Mouse (Mus musculus) megakaryocyte, adult 5-6 weeks (primary cell): Measurements from ENCODE around the gene Pard6b. TPM values are rescaled to one million over a fixed set of nuclear protein-coding genes. Genes with fewer than 3 reads are reported as not detected.
"Not testable (repeated sequence)": the region's sequence is repeated elsewhere in the genome, so short reads cannot be mapped to it uniquely, and the experiment has no call there.

ENCODE experiments used
- ATAC-seq: 2 replicates; pipeline ENCODE4 v1.8.0; 2016; ENCODE audit warnings: mild to moderate bottlenecking, inconsistent platforms; ENCODE audit not compliant: poor library complexity, severe bottlenecking
- total RNA-seq, 2 experiments: library from RNA; stranded (forward) in 1 of 2; stranded (reverse) in 1 of 2; fragments of 153-499, 151-499 nt in 1 of 2; fragments of 221-1000, 200-1000 nt in 1 of 2; gene quantifications; 2 replicates each; pipeline versions ENCODE4 v1.2.3 to v1.2.4; 2015 to 2017

The Pard6b gene
- 0.30 TPM in 1 of 2 replicates, not detected in the other for total RNA-seq (2015)
- 0.26 TPM in 1 of 2 replicates, not detected in the other for total RNA-seq (2017)

DNA sequence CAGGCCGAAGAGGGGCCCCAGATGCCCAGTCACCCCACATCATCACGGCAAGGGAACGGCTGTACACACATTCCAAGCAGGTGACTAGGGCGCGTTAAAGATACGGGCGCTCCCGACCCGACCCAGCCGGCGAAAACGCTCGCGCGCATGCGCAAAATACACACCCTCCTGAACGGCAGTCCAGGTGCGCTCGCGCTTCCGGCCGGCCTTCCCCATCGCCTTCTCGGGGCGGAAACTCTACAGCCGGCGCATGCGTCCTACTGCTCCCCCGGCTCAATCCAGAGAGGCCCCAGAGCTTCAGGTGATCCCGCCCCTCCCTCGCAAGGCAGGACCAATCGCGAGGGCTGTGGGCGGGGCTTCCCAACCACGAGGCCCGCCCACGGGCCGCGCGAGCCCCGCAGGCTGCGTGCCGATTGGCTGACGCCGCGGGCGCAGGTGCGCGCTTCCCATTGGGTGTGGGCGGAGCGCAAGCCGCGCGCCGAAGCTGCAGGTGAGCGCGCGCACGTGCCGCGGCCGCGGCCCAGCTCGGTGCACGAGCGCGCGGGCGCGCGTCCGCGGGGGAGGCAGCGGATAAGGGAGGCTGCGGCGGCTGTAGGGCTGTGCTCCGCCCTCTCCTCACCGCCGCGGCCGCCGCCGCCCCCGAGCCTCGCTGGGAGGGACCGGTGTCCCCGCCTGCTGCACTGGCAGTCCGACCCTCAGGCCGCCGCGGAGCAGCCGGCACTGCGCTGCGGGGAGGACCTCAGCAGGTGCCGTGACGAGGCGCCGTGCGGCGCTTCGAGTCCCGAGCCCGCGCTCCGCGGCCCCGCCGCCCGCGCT, at the start of gene Pard6b:
Gene Pard6b, plus strand, starts transcription at position 574 of the 816 bp plus-strand sequence.
- ATAC-seq, result peak; percentile 95

DNA sequence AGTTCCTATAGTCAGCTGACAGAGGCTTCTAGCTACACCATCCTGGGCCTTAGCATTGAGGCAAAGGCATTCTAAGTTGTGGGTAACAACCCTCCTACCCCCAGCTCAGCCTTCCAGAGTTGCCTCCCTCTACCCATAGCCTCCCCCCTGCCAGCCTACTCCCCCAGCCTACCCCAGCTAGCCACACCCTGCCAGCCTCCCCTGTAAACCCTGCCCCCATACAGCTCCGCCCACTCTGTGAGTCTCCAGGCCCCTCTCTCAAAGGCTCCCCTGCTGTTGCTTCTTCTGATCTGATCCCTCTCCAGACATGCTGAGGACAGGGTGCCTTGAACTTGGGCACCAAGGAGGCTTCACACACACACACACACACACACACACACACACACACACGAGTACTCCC, 49.0 kb upstream of the Pard6b start:
- ATAC-seq, result no peak

DNA sequence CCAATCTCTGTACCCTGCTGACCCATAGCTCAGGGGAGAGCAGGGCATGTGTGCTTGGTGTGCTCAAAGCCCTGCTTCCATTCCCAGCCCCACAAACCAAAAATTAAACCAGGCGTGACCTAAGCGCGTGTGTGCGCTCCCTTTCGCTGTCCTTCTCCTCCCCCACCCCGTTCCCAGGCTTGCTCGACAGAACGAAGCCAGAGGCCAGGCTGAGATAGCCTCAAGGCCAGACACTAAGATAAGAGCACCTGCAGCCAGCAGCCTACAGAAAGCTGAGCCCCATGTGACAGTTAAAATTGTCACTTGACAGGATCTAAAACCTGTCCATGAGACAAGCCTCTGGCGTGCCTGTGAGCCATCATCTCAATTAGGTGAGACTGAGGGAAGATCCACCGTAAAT, 46.9 kb upstream of the Pard6b start:
- no peak for ATAC-seq

DNA sequence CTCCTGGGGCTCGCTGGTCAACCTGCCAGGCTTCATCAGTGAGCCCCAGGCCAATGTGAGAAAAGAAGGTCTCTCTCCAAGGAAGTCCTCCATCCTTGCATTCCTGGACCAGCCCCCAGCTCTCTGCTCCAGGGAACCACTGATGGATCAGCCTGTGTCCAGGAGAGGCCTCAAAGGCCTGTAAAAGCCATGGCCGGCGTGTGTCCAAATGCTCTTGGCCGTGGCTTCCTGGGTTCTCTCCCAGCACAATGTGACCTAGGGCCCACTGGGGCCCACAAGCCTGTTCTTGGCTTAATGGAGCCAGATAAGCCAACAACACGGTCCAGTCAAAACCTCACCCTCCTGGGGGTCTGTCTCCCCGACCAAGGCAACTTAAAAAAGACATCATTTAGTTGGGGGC, 44.9 kb upstream of the Pard6b start:
- ATAC-seq, result no peak

DNA sequence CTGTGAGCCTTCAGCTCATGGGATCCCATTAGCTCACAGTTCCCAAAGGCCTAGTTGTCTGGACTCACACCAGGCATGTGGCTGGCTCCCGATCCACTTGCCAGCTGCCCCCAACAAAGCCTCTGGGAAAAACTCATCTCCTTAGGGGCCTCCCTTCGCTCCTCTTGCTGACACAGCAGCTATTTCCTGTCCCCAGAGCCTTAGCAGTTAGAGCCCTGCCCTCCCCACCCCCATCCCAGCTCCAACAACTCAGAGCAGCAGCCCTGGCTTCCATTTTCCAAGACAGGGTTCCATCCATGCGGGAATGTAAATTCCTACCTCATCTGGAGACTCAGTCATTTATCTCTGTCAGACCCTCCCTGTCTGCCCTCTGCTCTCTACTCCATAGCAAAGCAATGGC, 43.7 kb upstream of the Pard6b start:
- no peak for ATAC-seq

DNA sequence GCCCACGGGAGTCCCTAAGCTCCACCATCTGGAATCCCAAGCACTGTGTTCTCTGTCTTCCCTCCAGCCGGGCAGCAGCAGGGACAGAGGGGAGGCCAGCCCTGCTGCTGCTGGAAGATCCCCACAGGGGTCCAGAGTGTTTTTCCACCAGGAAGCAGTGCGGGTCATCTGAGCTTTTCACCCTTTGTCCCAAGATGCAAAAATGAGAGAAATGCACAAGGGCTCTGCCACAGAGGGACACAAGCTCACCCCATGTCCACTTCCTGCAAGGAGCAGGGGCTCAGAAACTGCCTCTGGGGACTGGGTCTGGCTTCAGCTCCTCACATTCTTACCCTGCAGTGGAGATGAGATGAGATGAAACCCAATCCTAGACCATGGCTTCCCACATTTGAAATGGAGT, 40.1 kb upstream of the Pard6b start:
- ATAC-seq, result no peak

DNA sequence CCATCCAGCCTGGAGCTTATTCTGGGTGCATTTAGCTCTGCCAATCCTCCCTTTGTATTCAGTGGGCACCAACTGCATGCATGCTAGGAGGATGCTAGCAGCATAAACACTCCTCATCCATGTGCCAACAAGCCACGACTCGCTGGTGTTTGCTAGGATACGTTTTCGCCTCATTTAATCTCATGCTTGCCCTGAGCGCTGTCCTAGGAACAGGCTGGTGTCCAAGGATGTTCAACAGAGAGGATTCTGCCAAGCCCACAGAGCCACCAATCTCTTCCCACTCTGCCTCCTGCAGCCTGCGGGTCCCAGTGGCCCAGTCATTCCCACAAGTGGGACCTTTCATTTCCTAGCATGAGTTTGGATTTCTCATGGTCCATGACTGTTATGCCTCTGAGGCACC, 38.8 kb upstream of the Pard6b start:
- no peak for ATAC-seq

DNA sequence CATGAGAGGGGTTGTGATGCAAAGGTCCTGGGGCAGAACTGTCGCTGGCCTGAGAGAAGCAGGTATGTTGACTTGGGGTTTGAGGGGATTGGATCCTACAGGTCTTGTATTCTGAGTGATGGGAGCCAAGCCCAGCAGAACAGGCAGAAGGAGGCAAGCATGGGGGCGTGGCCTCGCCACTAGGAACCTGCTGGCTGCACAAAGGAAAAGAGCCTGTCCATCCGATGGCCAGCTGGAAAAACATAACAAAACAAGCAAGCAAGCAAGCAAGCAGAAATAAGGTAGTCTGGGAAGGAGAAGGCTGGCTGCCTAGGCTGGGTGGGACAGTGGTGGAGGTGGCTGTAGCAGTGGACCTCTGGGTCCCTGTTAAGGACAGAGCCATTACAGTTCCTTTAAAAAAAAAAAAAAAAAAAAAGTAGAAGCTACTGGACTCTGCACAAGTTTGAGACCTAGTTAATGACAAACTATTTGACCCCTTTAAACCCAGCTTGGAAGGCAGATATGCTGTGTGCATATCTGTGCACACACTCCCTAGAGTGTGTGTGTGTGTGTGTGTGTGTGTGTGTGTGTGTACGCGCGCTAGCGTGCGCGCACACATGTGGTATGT, 36.0 kb upstream of the Pard6b start:
- no peak for ATAC-seq

DNA sequence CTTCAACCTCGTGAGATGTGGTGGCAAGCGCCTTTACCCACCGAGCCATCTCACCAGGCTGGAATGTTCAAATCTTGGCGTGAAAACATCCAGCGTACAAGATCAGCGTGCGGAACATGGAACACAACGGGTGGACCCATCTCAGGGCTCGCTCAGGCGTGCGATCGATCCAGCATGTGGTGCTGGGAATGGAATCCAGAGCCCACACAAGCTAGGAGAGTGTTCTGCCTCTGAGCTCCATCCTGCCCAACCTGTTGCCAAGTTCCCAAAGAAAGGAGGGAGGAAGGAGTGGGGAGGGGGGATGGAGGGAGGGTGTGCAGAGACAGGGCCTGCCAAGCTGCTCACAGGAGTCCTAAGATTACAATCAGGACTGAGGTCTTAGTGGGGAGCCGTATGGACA, 35.4 kb upstream of the Pard6b start:
- ATAC-seq, result no peak

DNA sequence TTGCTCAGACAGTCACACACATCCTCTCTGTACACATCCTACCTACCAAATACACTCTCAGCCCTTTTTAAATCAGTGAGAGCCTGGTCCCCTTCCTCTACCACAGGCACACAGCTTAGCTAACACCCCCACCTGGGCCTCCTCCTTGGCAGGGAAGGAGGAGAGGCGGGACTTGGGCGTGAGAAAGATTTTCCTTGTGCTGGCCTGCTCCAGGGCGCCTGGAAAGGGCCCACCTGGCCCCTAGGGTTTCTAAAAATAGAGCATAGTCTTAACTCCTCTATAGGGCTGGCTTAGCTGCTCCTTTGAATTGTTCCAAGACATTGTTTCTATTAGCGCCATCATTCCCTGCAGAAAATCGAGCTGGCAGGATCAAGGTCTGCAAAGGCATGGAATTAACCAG, 35.0 kb upstream of the Pard6b start:
- no peak for ATAC-seq

DNA sequence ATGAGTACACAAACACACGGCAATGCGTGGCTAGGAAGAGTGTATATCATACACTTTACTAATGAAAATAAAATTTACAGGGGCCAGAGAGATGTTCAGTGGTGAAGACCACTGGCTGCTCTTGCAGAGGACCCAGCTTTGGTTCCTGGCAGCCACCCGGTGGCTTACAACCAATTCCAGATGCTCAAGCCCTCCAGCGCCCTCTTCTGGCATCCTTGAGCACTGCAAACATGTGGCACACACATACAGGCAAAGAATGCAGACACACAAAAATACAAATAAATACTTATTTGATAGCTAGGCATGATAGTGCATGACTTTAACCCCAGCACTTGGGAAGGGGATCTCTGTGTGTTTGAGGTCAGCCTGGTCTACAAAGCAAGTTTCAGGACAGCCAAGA, 34.3 kb upstream of the Pard6b start:
- no peak for ATAC-seq

DNA sequence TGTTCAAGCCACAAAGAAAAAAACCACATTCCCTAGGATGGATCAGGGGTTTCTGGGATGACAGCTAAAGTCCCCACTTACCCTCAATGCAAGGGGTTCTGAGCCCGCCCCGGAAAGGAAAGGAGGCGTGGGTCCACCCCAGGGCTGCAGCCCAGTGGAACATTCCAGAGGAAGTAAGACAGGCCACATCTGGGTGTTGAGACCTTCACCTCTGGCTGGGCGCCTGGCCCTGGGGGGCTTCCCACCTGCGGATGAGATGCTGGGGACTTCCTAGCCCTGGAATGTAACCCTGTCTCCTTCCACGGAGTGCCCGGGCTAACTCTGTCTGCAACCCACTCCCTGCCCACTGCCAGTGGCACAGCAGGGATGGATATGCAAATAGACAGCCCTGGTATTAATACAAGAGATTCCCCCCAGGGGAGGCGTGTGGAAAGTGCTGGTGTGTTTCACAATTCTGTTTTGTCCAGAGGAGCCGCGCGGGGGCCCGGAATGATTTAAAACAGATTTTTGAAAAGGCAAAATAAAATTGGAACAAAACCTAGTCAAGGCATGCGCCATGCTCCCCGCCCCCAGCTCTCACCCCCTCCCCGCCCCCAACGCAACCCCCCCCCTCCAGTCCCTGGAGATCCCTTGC, 31.7 kb upstream of the Pard6b start:
- no peak for ATAC-seq

DNA sequence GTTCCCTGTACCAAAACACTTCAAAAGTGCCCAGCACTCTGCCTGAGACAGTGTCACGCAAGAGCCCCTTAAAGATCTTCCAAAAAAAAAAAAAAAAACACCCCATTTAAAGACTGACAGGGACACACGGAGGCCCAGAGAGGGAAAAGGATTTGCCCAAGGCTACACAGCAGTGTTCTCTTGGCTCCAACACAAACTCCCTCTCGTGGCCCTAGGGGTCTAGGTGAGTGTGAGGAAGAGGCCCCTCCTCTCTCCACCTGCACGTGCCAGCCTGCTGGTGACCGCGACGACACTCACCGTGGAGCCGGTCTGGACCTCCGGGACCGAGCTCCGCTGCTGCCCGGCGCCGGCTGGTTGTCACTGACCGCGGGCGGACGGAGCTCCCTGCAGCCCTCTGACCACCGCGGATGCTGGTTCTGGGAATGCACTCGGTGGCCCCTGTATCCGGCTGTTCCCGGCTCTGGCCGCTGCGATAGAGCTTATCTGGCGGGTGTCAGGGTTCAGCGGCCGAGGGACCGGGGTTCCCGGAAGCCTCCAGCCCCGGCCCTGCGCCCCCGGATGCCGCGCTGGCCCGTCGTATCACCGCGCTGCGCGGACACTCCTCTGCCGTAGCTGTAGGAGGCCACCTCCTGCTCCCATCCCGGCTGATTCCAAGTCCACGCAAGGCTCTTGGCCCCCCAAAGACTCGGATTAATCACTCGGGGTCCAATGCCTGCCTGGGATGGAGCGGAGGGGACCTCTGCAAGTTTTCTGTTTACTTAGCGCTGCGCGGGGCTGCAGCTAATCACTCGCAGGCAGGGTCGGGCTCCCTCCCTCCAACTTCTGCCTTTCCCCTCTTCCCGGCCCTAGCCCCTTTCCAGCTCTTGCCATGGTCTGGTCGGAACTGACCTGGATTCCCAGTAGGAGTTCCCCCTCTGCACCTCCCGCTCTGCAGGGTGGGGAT, 30.5 kb upstream of the Pard6b start:
- no peak for ATAC-seq

DNA sequence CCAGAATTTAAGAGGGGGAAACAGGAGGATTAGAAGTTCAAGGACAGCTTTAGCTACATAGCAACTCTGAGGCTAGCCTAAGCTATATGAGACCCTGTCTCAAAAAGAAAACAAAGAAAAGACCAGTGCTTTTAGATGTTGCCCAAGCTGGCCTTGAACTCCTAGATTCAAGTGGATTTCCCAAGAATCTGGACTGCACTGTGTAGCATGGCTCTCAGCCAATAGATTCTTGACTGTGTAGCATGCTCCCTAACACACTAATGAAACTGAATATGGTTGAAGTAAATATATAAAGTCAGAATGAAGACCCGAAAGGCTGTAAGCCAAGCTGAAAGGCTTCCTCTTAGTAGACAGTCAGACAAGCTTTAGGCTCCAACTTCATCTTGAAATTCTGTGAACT, 28.6 kb upstream of the Pard6b start:
- no peak for ATAC-seq

DNA sequence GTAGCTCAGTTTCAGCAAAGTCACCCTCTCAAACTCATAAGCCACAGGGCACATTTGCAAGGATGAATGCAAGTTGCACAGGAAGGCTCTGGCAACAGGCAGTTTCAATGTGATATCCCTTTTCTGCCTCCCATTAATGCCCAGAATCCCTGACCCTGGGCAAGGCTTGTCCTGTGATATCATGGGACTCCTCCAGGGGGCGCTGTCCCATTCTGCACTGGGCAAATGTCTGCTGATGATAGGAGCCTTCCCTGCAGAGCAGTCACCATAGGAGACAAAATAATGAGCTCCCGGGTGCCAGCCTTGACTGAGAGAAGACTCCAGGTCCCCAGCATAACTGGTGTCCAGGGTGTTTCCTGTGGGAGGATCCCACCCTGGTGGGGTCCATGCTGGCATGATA, 28.1 kb upstream of the Pard6b start:
- no peak for ATAC-seq

DNA sequence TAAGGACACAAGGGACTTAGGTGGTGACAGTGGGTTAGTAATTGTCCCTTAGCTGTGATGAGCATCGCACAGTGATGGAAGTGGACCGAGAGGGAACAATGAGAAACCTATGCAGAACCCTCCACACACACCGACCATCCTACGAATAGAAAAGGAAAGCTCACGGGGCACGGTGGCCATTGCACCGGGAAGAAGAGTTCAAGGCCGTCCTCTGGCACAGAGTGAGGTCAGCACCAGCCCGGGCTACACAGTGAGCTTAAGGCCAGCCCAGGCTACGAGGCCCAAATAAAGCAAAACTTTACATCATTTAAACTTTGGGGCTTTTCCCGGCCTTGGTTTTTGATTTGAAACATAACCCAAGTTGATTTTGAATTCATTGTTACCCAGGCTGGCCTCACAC, 26.7 kb upstream of the Pard6b start:
- no peak for ATAC-seq

DNA sequence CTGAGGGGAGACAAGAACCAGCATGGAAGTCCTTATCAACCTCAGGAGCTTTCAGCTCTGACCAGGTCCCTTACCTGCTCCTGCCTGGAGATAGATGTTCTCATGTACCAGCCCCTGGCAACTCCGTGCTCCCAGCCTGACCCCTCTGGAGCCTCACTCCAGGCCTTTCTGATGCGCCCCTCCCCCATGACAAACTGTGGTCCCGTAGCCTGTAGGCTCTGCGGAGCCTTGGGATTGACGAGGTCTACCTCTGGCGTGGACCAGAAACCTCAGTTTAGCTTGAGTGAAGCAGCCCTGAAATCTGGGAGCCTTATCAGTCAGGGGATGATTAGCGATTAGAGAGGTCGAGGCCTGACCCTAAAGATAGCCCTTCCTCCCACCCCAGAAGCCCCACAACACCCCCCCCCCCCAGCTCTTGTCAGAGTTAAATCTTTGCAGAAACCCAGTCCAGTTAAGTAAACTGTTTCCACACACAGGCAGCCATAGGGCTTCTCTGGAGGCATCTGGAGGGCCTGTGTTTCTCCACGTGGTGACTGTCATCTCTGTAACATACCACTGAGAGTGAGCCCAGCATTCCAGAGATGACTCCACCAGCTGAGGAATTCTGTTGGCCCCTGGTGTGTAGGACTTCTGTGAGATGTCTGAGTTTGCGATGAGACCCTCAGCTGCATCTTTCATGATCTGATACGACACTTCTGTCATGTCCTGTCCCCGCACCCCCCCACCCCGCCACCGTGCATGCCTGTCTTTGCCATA, 24.7 kb upstream of the Pard6b start:
- ATAC-seq, result no peak

DNA sequence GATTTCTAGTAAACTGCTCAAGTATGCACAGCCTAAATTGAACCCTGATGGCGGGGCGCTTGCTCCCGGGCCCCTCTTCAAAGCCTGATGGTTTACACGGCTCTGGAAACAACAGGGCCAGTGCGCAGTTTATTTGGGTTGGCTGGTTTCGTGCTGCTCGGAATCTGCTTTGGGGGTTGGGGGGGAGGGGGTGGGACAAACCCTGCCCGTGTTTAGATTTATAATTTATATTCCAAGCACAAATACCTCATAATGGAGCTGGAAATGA, 24.2 kb upstream of the Pard6b start:
- ATAC-seq, result no peak

DNA sequence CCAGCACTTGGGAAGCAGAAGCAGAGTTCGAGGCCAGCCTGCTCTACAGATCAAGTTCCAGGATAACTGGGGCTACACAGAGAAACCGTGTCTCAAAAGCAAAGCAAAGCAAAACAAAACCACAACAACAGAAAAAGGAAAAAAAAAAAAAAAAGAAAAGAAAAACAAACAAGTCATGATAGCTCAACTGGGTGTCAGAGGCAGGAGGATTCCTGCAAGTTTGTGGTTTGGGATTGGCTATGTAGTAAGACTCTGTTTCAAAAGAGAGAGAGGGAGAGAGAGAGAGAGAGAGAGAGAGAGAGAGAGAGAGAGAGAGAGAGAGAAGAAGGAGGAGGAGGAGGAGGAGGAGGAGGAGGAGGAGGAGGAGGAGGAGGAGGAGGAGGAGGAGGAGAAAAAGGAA, 22.9 kb upstream of the Pard6b start:
- ATAC-seq, result not testable (repeated sequence)

DNA sequence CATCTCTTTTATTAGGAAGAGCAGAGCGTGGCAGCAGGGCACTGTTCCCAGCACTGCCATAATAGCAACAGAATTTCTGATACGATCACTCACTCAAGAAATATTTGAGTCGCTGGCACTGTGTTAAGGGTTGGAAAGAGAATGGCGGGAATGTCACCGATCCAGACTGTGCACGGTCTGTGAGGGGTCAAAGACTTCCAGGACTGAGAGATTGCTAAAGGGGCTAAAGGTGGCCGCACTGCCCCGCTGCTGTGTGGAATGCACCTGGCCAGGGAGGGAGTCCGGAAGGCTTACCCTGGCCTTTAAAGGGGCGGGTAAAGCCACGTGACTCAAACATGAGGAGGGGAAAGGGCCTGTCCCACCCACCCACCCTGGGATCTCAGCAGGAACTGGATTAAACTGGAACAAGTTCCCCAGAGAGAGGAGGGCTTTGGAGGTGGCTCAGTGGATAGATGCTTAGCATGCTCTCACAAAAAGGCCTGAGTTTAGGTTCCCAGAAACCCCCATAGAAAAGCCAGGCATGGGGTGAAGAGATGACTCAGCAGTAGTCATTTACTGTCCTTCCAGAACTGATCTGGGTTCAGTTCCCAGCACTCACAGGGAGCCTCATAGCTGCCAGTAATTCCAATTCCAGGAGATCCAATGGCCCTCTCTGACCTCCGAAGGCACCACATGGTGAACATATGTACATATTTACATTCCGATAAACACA, 22.2 kb upstream of the Pard6b start:
- ATAC-seq, result no peak
